Mouse (Mus musculus) adrenal gland, adult 18-20 months (tissue): ENCODE results near the gene Calhm1. TPM values are rescaled to one million over a fixed set of nuclear protein-coding genes. Genes with fewer than 3 reads are reported as not detected.

Experiments
- DNase-seq, 2 experiments: peaks; one replicate each; pipeline ENCODE4 v3.0.0; 2021 to 2022; ENCODE audit warnings: low spot score in 2 of 2
- long read RNA-seq, 2 experiments: library from polyadenylated mRNA; stranded (forward); transcript quantifications; one replicate each; pipeline ENCODE4 v2.0.0; 2021
- total RNA-seq, 2 experiments: library from RNA; stranded (reverse); gene quantifications; 1 replicate in 1 of 2; 2 replicates in 1 of 2; pipeline ENCODE4 v1.2.3; 2021

The Calhm1 gene
- total RNA-seq: not detected
- long read RNA-seq, experiment 1: 0 reads
- long read RNA-seq, experiment 2, partial matches to known transcripts: 0 of 1 reads
- long read RNA-seq, experiment 2, other reads (novel, unspliced or antisense): 1 of 1 reads

- DNase-seq: no peak
Measured at GRCm38 (mm10) chr19:47144154-47144553, at the start of gene Calhm1. Gene Calhm1, minus strand, starts transcription at chr19:47144254.

GRCm38 (mm10) chr19:47192158-47192557 lies 48.1 kb upstream of the Calhm1 start:
- no peak for DNase-seq

- no peak for DNase-seq
Measured at GRCm38 (mm10) chr19:47188515-47189128, 44.6 kb upstream of the Calhm1 start.

GRCm38 (mm10) chr19:47186514-47187275 lies 42.6 kb upstream of the Calhm1 start:
- DNase-seq: no peak

GRCm38 (mm10) chr19:47184736-47185135 lies 40.7 kb upstream of the Calhm1 start:
- no peak for DNase-seq

GRCm38 (mm10) chr19:47184221-47184620 lies 40.2 kb upstream of the Calhm1 start:
- DNase-seq: no peak

- DNase-seq: no peak
Measured at GRCm38 (mm10) chr19:47180011-47180410, 36.0 kb upstream of the Calhm1 start.

GRCm38 (mm10) chr19:47179272-47179809 lies 35.3 kb upstream of the Calhm1 start:
- peak; percentile 35 to 38 for DNase-seq

- DNase-seq: peak; percentile 45 to 59
Measured at GRCm38 (mm10) chr19:47178431-47179271, 34.6 kb upstream of the Calhm1 start, which contains the start of gene Neurl1a. Gene Neurl1a, plus strand, starts transcription at chr19:47178820.

GRCm38 (mm10) chr19:47178001-47178400 lies 33.9 kb upstream of the Calhm1 start:
- peak in 1 of 2 experiments; percentile 29 for DNase-seq

GRCm38 (mm10) chr19:47176916-47177505 lies 33.0 kb upstream of the Calhm1 start:
- DNase-seq: no peak

- no peak for DNase-seq
Measured at GRCm38 (mm10) chr19:47175472-47175871, 31.4 kb upstream of the Calhm1 start.

- no peak for DNase-seq
Measured at GRCm38 (mm10) chr19:47174515-47174914, 30.5 kb upstream of the Calhm1 start.

GRCm38 (mm10) chr19:47168793-47169412 lies 24.8 kb upstream of the Calhm1 start:
- DNase-seq: peak; percentile 83 to 89

GRCm38 (mm10) chr19:47168223-47168622 lies 24.2 kb upstream of the Calhm1 start:
- DNase-seq: no peak

GRCm38 (mm10) chr19:47167617-47168214 lies 23.7 kb upstream of the Calhm1 start:
- no peak for DNase-seq

- no peak for DNase-seq
Measured at GRCm38 (mm10) chr19:47166758-47167157, 22.7 kb upstream of the Calhm1 start.

- no peak for DNase-seq
Measured at GRCm38 (mm10) chr19:47163176-47163744, 19.2 kb upstream of the Calhm1 start.

GRCm38 (mm10) chr19:47161669-47162068 lies 17.6 kb upstream of the Calhm1 start:
- DNase-seq: no peak
